Mouse (Mus musculus) embryo, embryonic 9.5 days (tissue): ENCODE measurements at regions not wholly inside any gene's neighbourhood (a gene's known extent, or its start where the extent isn't known, plus 50 kb on each side); places are given as distances from the start of the nearest gene placed in this dataset.

Experiments used
- DNase-seq: peaks from one replicate; pipeline ENCODE4 v3.0.0-alpha.2; 2017; ENCODE audit errors: extremely low spot score

- DNase-seq, result no peak
Measured at GRCm38 (mm10) chr6:49523184-49523583, 127.8 kb downstream of the Stk31 start.

GRCm38 (mm10) chr6:49523696-49524095 is 128.3 kb downstream of the Stk31 start:
- no peak for DNase-seq

DNA sequence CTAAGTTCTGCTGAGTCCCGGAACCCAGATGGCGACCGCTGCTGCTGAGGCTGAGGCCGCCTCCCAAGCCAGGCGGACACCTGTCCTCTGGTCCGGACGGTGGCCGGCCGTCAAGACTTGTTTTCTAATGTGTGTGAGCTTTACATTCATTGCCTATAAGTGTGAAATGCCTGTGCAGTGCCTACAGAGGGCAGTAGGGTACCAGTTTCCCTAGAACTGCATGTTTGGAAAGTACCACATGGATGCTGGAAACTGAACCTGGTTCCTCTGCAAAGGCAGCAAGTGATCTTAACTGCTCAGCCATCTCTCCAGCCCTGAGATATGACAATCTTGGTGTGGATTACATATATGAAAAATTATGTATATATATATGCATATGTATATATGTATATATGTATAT is 138.6 kb downstream of the Stk31 start:
- DNase-seq, result no peak

GRCm38 (mm10) chr6:49534551-49534950 is 139.1 kb downstream of the Stk31 start:
- DNase-seq, result no peak

- DNase-seq, result no peak
Measured at GRCm38 (mm10) chr6:49544946-49545345, 149.5 kb downstream of the Stk31 start.

GRCm38 (mm10) chr6:49555069-49555468 is 159.7 kb downstream of the Stk31 start:
- no peak for DNase-seq

GRCm38 (mm10) chr6:49558508-49558907 is 163.1 kb downstream of the Stk31 start:
- DNase-seq, result no peak

GRCm38 (mm10) chr6:49559112-49559511 is 163.7 kb downstream of the Stk31 start:
- DNase-seq, result no peak

DNA sequence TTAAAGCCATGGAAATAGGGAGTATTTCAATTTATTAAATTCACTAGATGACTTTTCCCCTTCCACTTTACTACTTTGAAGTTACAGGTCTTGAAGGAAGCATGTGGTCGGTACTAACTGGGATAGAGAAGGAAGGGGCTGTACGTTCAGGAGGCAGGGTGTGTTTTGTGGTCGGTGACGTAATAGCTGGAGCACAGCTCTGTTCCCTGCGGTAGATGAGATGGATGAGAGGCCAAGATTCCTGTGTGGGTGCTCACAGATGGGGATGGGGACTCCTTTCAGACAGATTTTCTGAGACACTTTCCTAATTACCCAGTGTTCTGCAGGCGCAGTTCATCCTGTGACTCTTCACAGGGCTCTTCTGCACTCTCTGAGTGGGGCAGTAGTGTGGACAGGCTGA is 182.9 kb downstream of the Stk31 start:
- DNase-seq, result no peak

DNA sequence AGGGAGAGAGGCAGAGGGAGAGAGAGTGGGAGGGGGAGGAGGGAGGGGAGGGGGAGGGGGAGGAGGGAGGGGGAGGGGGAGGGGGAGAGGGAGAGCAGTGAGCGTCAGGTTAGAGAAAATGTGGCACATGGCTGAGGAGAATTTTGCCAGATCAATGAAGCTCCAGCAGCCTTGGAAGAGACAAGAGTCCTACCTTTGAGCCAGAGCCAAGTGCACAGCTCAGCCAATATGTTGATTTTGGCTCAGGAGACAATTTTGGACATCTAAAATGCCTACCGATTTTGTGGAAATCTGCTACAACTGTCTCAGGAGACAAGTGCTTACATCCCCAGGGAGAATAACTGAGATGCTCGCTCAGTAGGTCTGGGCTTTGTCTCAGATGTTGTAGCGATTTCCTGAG is 184.3 kb downstream of the Stk31 start:
- no peak for DNase-seq

- DNase-seq, result no peak
Measured at GRCm38 (mm10) chr6:49582040-49582707, 186.8 kb downstream of the Stk31 start.

GRCm38 (mm10) chr6:49586553-49586952 is 191.1 kb downstream of the Stk31 start:
- DNase-seq, result no peak

DNA sequence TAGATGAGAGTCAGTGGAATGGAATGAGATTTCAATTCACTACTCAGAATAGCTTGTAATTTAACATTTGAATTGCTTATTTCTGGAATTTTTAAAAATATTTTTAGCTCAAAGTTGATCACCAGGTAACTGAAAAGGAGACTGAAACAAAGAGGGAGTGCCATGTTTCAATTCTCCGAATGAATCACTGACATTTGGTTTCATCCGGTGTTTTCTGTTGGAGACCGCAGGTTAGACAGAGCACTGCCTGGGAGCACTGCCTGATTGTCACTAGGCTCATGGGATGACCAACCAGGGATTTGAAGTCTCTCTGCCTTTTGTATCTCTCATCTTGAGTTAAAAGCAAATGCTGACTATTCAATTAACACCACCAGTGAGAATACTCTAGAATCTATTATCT is 193.3 kb downstream of the Stk31 start:
- DNase-seq, result no peak

DNA sequence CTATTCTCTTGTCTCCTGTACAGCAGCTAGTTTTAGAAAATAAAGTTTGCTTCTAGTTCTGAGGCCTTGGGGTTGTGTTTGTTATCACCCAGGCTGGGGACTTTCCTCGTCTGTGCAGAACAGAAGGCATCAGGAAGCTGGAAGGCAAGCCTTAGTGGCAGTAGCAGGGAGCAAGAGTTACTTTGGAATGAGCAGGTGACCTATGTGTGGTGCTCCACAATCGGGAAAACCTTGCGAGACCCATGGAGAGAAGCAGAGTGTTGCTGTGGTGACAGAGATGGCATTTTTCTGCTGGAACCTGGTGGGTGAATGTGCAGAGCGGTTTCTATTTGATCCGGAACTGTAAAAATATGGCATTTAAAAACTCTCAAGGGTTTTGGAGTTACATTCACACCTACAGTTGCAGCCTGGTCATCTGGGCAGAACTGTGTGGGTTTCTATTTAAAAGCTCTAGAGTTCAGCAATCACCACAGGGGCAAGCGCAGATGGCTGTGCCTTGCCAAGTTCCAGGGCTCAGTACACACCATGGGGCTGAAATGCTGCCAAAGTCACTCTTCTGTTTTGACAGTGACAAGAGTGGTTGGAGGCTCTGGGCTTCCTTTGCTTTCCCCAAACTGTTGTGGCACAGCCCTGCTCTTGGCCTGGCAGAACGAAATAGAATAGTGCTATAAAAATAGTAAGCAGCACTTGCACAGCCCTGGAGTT is 195.7 kb downstream of the Stk31 start:
- no peak for DNase-seq

DNA sequence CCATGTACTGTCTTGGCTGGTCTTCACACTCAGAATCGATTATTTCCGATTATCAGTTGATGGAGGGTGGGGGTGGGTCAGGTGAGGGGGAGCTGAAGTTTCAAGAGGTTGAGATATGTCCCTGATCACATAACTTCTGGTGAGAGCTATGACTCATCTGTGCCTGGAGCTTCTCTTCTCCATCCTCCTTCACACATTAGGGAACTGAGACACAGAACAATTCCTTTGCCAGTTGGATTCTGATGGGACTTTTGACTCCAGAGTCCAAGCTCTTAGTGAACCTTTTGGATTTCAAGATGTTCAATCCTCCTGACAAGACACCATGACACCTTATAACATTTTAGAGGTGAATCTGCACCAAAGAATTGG is 196.2 kb downstream of the Stk31 start:
- DNase-seq, result no peak

DNA sequence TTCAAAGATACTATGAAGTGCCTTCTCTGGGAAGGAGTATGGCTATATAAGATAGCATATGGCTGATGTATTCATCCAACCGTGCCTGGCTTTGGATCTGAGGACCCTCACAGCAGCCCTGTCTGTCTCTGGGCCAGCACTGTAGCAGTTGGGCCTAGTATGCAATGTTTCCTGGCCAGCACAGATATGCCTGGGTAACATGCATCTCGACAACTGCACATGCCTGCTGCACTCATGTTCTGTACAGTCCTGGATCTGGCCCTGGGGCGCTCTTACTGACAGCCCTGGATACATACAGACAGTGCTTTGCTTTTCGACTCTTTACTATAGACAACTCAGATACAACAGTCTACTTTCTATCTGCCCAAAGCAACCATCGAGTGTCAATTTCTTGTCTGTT is 197.3 kb downstream of the Stk31 start:
- no peak for DNase-seq

GRCm38 (mm10) chr6:49603201-49603600 is 207.8 kb downstream of the Stk31 start:
- DNase-seq, result no peak

GRCm38 (mm10) chr6:49603844-49604243 is 208.4 kb downstream of the Stk31 start:
- DNase-seq, result no peak

DNA sequence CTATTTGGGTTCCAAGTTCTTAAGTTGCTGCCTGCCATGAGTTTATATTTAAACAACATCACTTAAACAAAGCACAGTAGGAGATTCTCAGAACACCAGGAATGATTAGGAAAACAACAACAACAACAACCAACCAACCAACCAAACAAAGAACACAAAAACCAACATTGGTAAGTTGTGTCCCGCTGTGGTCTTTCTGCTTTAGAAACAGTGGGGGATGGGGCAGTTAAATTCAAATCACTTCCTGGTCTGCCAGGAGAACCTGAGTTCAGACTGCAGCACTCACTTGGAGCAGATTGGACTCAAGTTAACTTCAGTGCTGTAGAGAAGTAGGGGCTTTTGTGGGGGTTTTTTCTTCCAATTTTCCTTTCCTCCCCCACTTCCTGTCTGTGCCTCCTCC is 210.6 kb downstream of the Stk31 start:
- DNase-seq, result no peak

DNA sequence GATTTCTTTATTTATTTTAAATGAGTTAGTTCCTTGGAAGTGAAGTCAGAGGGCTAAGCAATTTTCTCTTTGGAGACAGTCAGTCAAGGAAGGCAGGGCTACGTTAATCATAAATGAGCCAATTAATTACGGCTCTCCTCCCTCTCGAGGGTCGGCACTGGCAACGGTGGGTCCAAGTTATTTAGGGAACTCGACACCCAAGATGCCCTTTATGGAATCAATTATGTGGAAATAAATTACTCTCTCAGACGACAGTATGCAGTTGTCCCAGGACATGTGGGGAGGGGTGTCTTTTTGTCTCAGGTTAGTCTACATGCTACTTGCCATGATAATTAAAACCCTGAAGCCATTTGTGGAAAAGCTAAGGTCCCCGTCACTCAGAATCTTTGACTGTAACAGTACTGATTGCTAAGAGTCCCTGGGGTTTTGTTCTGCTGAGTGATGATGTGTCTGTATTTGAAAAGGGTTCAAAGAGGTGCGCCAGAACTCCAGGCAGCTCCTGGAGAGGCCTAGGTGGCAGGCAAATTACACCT is 211.3 kb downstream of the Stk31 start:
- no peak for DNase-seq

- no peak for DNase-seq
Measured at GRCm38 (mm10) chr6:49624080-49624479, 198.4 kb upstream of the Npy start.

GRCm38 (mm10) chr6:49624564-49624963 is 197.9 kb upstream of the Npy start:
- DNase-seq, result no peak

- DNase-seq, result peak; percentile 4
Measured at GRCm38 (mm10) chr6:49633470-49634095, 188.9 kb upstream of the Npy start.
